Mouse (Mus musculus): Measurements from ENCODE around the gene Sprr2i. TPM values are rescaled to one million over a fixed set of nuclear protein-coding genes. Genes with fewer than 3 reads are reported as not detected.

Gene Sprr2i
- polyA plus RNA-seq, 2 experiments, result not detected

GRCm38 (mm10) chr3:92440177-92440576, 32.4 kb downstream of the Sprr2i start:
- 67% methylated on average over 3 of the region's 3 CpGs for WGBS (ENCODE audit: insufficient replicate concordance)
- ATAC-seq (ENCODE audit: insufficient read depth), result no peak
- H3K4me1 ChIP-seq (replicated peaks; ENCODE audit: control insufficient read depth in 2 of 2, insufficient read depth in 2 of 2, low read length in 1 of 2), result no peaks in the 10 kb centered on the region

GRCm38 (mm10) chr3:92455151-92455550, 47.4 kb downstream of the Sprr2i start:
- 59% methylated on average over 5 of the region's 5 CpGs for WGBS (ENCODE audit: insufficient replicate concordance)

More at GRCm38 (mm10) chr3:92440177-92440576, 32.4 kb downstream of the Sprr2i start:
- H3K9me3 ChIP-seq (ENCODE audit: control insufficient read depth, low read length), result no peaks in the 10 kb centered on the region
- H3K4me3 ChIP-seq (ENCODE audit: insufficient read depth in 1 of 2, low read depth in 2 of 2, low read length in 2 of 2), result no peak overlapping the region
- H3K36me3 ChIP-seq (replicated peaks; ENCODE audit: control insufficient read depth, insufficient read depth, low read depth), result no peaks in the 10 kb centered on the region
- no peaks in the 10 kb centered on the region for H3K27me3 ChIP-seq (ENCODE audit: control insufficient read depth, insufficient read depth, low read length)
- H3K9ac ChIP-seq (replicated peaks), result no peak overlapping the region
- no peak overlapping the region for H3K4me2 ChIP-seq (ENCODE audit: low read depth)
- DNase-seq (ENCODE audit: low read depth in 3 of 3, low spot score in 3 of 3), result no peak
- TF ChIP-seq CTCF (IDR thresholded peaks at IDR 0.05; ENCODE audit: low read depth) (no peak), EP300 (IDR thresholded peaks at IDR 0.05; ENCODE audit: low read depth) (no peak)
- no peak overlapping the region for H3K27ac ChIP-seq

GRCm38 (mm10) chr3:92458620-92459019, 50.8 kb downstream of the Sprr2i start, which contains the start of gene Sprr3:
Gene Sprr3, minus strand, starts transcription at chr3:92458720.
- no peak for DNase-seq (ENCODE audit: low read depth in 3 of 3, low spot score in 3 of 3)

More at GRCm38 (mm10) chr3:92455151-92455550, 47.4 kb downstream of the Sprr2i start:
- TF ChIP-seq CTCF (IDR thresholded peaks at IDR 0.05; ENCODE audit: low read depth) (no peak), EP300 (IDR thresholded peaks at IDR 0.05; ENCODE audit: low read depth) (no peak)
- no peak for ATAC-seq (ENCODE audit: insufficient read depth)
- no peak overlapping the region for H3K9ac ChIP-seq (replicated peaks)
- no peak overlapping the region for H3K27ac ChIP-seq
- no peak overlapping the region for H3K4me3 ChIP-seq (ENCODE audit: insufficient read depth in 1 of 2, low read depth in 2 of 2, low read length in 2 of 2)
- H3K36me3 ChIP-seq (replicated peaks; ENCODE audit: control insufficient read depth, insufficient read depth, low read depth), result no peaks in the 10 kb centered on the region
- DNase-seq (ENCODE audit: low read depth in 3 of 3, low spot score in 3 of 3), result no peak
- no peaks in the 10 kb centered on the region for H3K4me1 ChIP-seq (replicated peaks; ENCODE audit: control insufficient read depth in 2 of 2, insufficient read depth in 2 of 2, low read length in 1 of 2)
- H3K27me3 ChIP-seq (ENCODE audit: control insufficient read depth, insufficient read depth, low read length), result no peaks in the 10 kb centered on the region
- no peaks in the 10 kb centered on the region for H3K9me3 ChIP-seq (ENCODE audit: control insufficient read depth, low read length)
- no peak overlapping the region for H3K4me2 ChIP-seq (ENCODE audit: low read depth)

More at GRCm38 (mm10) chr3:92458620-92459019, 50.8 kb downstream of the Sprr2i start, which contains the start of gene Sprr3:
- Histone ChIP-seq H3K36me3 (replicated peaks; ENCODE audit: control insufficient read depth, insufficient read depth, low read depth) (no peaks in the 10 kb centered on the region), H3K4me1 (replicated peaks; ENCODE audit: control insufficient read depth in 2 of 2, insufficient read depth in 2 of 2, low read length in 1 of 2) (no peaks in the 10 kb centered on the region), H3K9me3 (ENCODE audit: control insufficient read depth, low read length) (no peaks in the 10 kb centered on the region), H3K9ac (replicated peaks) (no peak within 1 kb of the TSS), H3K4me3 (ENCODE audit: insufficient read depth in 1 of 2, low read depth in 2 of 2, low read length in 2 of 2) (no peak within 1 kb of the TSS), H3K27me3 (ENCODE audit: control insufficient read depth, insufficient read depth, low read length) (no peaks in the 10 kb centered on the region), H3K27ac (no peak within 1 kb of the TSS), H3K4me2 (ENCODE audit: low read depth) (no peak within 1 kb of the TSS)
- no peak for TF ChIP-seq CTCF (IDR thresholded peaks at IDR 0.05; ENCODE audit: low read depth)
- no peak for ATAC-seq (ENCODE audit: insufficient read depth)
- 35% methylated on average over 2 of the region's 2 CpGs for WGBS (ENCODE audit: insufficient replicate concordance)

Other genes with a start within 250 kb of the Sprr2i start
- 0.03 TPM in 1 of 2 replicates, not detected in the other for gene Sprr2a1, start 192.2 kb upstream of the Sprr2i start, polyA plus RNA-seq (2012; rRNA removed)
- 0.09 TPM in 1 of 2 replicates, not detected in the other for gene Sprr2a1, start 192.2 kb upstream of the Sprr2i start, polyA plus RNA-seq (2014; fragmentation: Nextera tagmentation; extraction: Ambion mirVana)
- gene Sprr2a2, start 192.1 kb upstream of the Sprr2i start, polyA plus RNA-seq (2012; rRNA removed), result 0.18 and 0.63 TPM in 2 replicates
- gene Sprr2a2, start 192.1 kb upstream of the Sprr2i start, polyA plus RNA-seq (2014; fragmentation: Nextera tagmentation; extraction: Ambion mirVana), result 0.19 and 0.30 TPM in 2 replicates
- not detected in 2 replicates for gene Sprr2a3, start 122.6 kb upstream of the Sprr2i start, polyA plus RNA-seq (2012; rRNA removed)
- not detected in 2 replicates for gene Sprr2a3, start 122.6 kb upstream of the Sprr2i start, polyA plus RNA-seq (2014; fragmentation: Nextera tagmentation; extraction: Ambion mirVana)
- gene Sprr2b, start 91.4 kb upstream of the Sprr2i start, polyA plus RNA-seq (2012; rRNA removed), result not detected in 2 replicates
- not detected in 2 replicates for gene Sprr2b, start 91.4 kb upstream of the Sprr2i start, polyA plus RNA-seq (2014; fragmentation: Nextera tagmentation; extraction: Ambion mirVana)
- gene Sprr2d, start 68.9 kb upstream of the Sprr2i start, polyA plus RNA-seq (2012; rRNA removed), result not detected in 2 replicates
- gene Sprr2d, start 68.9 kb upstream of the Sprr2i start, polyA plus RNA-seq (2014; fragmentation: Nextera tagmentation; extraction: Ambion mirVana), result not detected in 2 replicates
- not detected in 2 replicates for gene Sprr2e, start 55.8 kb upstream of the Sprr2i start, polyA plus RNA-seq (2012; rRNA removed)
- not detected in 2 replicates for gene Sprr2e, start 55.8 kb upstream of the Sprr2i start, polyA plus RNA-seq (2014; fragmentation: Nextera tagmentation; extraction: Ambion mirVana)
- not detected in 2 replicates for gene Sprr2f, start 42.8 kb upstream of the Sprr2i start, polyA plus RNA-seq (2012; rRNA removed)
- not detected in 2 replicates for gene Sprr2f, start 42.8 kb upstream of the Sprr2i start, polyA plus RNA-seq (2014; fragmentation: Nextera tagmentation; extraction: Ambion mirVana)
- not detected in 2 replicates for gene Sprr2h, start 22.3 kb upstream of the Sprr2i start, polyA plus RNA-seq (2012; rRNA removed)
- not detected in 2 replicates for gene Sprr2h, start 22.3 kb upstream of the Sprr2i start, polyA plus RNA-seq (2014; fragmentation: Nextera tagmentation; extraction: Ambion mirVana)
- gene Sprr2j-ps, start 10.1 kb downstream of the Sprr2i start, polyA plus RNA-seq (2012; rRNA removed), result not detected in 2 replicates
- not detected in 2 replicates for gene Sprr2j-ps, start 10.1 kb downstream of the Sprr2i start, polyA plus RNA-seq (2014; fragmentation: Nextera tagmentation; extraction: Ambion mirVana)
- gene Gm9774, start 21.4 kb downstream of the Sprr2i start, polyA plus RNA-seq (2012; rRNA removed), result 2.7 and 3.8 TPM in 2 replicates
- gene Gm9774, start 21.4 kb downstream of the Sprr2i start, polyA plus RNA-seq (2014; fragmentation: Nextera tagmentation; extraction: Ambion mirVana), result 5.1 and 5.6 TPM in 2 replicates
- not detected in 2 replicates for gene Sprr2k, start 24.6 kb downstream of the Sprr2i start, polyA plus RNA-seq (2012; rRNA removed)
- not detected in 2 replicates for gene Sprr2k, start 24.6 kb downstream of the Sprr2i start, polyA plus RNA-seq (2014; fragmentation: Nextera tagmentation; extraction: Ambion mirVana)
- not detected in 2 replicates for gene Sprr1b, start 30.8 kb downstream of the Sprr2i start, polyA plus RNA-seq (2012; rRNA removed)
- not detected in 2 replicates for gene Sprr1b, start 30.8 kb downstream of the Sprr2i start, polyA plus RNA-seq (2014; fragmentation: Nextera tagmentation; extraction: Ambion mirVana)
- not detected in 2 replicates for gene Sprr3, start 50.7 kb downstream of the Sprr2i start, polyA plus RNA-seq (2012; rRNA removed)
- not detected in 2 replicates for gene Sprr3, start 50.7 kb downstream of the Sprr2i start, polyA plus RNA-seq (2014; fragmentation: Nextera tagmentation; extraction: Ambion mirVana)
- gene Sprr1a, start 77.9 kb downstream of the Sprr2i start, polyA plus RNA-seq (2012; rRNA removed), result not detected in 2 replicates
- not detected in 2 replicates for gene Sprr1a, start 77.9 kb downstream of the Sprr2i start, polyA plus RNA-seq (2014; fragmentation: Nextera tagmentation; extraction: Ambion mirVana)
- gene Sprr4, start 92.5 kb downstream of the Sprr2i start, polyA plus RNA-seq (2012; rRNA removed), result not detected in 2 replicates
- gene Sprr4, start 92.5 kb downstream of the Sprr2i start, polyA plus RNA-seq (2014; fragmentation: Nextera tagmentation; extraction: Ambion mirVana), result not detected in 2 replicates
- not detected in 2 replicates for gene 2310046K23Rik, start 126.5 kb downstream of the Sprr2i start, polyA plus RNA-seq (2012; rRNA removed)
- not detected in 2 replicates for gene 2310046K23Rik, start 126.5 kb downstream of the Sprr2i start, polyA plus RNA-seq (2014; fragmentation: Nextera tagmentation; extraction: Ambion mirVana)
- 0.02 and 0.03 TPM in 2 replicates for gene Ivl, start 165.7 kb downstream of the Sprr2i start, polyA plus RNA-seq (2012; rRNA removed)
- gene Ivl, start 165.7 kb downstream of the Sprr2i start, polyA plus RNA-seq (2014; fragmentation: Nextera tagmentation; extraction: Ambion mirVana), result not detected in 2 replicates
- gene Smcp, start 181.0 kb downstream of the Sprr2i start, polyA plus RNA-seq (2012; rRNA removed), result 0.22 TPM in 1 of 2 replicates, not detected in the other
- gene Smcp, start 181.0 kb downstream of the Sprr2i start, polyA plus RNA-seq (2014; fragmentation: Nextera tagmentation; extraction: Ambion mirVana), result not detected in 2 replicates
- not detected in 2 replicates for gene 2210017I01Rik, start 199.5 kb downstream of the Sprr2i start, polyA plus RNA-seq (2012; rRNA removed)
- not detected in 2 replicates for gene 2210017I01Rik, start 199.5 kb downstream of the Sprr2i start, polyA plus RNA-seq (2014; fragmentation: Nextera tagmentation; extraction: Ambion mirVana)
- not detected in 2 replicates for gene Lce6a, start 213.7 kb downstream of the Sprr2i start, polyA plus RNA-seq (2012; rRNA removed)
- not detected in 2 replicates for gene Lce6a, start 213.7 kb downstream of the Sprr2i start, polyA plus RNA-seq (2014; fragmentation: Nextera tagmentation; extraction: Ambion mirVana)
- not detected in 2 replicates for gene Lce1a1, start 240.3 kb downstream of the Sprr2i start, polyA plus RNA-seq (2012; rRNA removed)
- gene Lce1a1, start 240.3 kb downstream of the Sprr2i start, polyA plus RNA-seq (2014; fragmentation: Nextera tagmentation; extraction: Ambion mirVana), result not detected in 2 replicates
- gene Lce1b, start 248.9 kb downstream of the Sprr2i start, polyA plus RNA-seq (2012; rRNA removed), result not detected in 2 replicates
- not detected in 2 replicates for gene Lce1b, start 248.9 kb downstream of the Sprr2i start, polyA plus RNA-seq (2014; fragmentation: Nextera tagmentation; extraction: Ambion mirVana)

Data from liver, embryonic 14.5 days (tissue).